Mouse (Mus musculus): Measurements from ENCODE around the gene Lpcat3.

- TF ChIP-seq GATA1 (IDR thresholded peaks at IDR 0.05; ENCODE audit: borderline replicate concordance, low read length) (no peak), FLI1 (IDR thresholded peaks at IDR 0.05; ENCODE audit: low read length) (no peak)
These were observed 7.6 kb downstream of the Lpcat3 start for GRCm38 (mm10) chr6:124670281-124670900.
